Mouse (Mus musculus) heart, postnatal 0 days (tissue): ENCODE measurements around the gene Kidins220. TPM values are rescaled to one million over a fixed set of nuclear protein-coding genes. Genes with fewer than 3 reads are reported as not detected.
A peak's percentile ranks its signal among the peaks of the same experiment; 100 is the strongest.

Experiments used
- ATAC-seq: fragments of 200-750 bp; cut with Nextera tagmentation; 2 replicates; pipeline ENCODE4 v1.8.0; 2017; ENCODE audit warnings: low read depth, moderate number of reproducible peaks, moderate library complexity; ENCODE audit not compliant: insufficient read depth
- DNase-seq: peaks from one replicate; pipeline ENCODE4 v3.0.0-alpha.2; 2016; ENCODE audit warnings: low spot score
- H3K27ac ChIP-seq: fragments of 300-500 bp; sonication (generic); 2 replicates; pipeline ENCODE4 v1.5.1; 2014; ENCODE audit warnings: low read depth, mild to moderate bottlenecking
- H3K27me3 ChIP-seq: fragments of 300-500 bp; sonication (generic); 2 replicates; pipeline ENCODE4 v1.6.1; 2014; ENCODE audit warnings: low read length, mixed read lengths; ENCODE audit not compliant: control insufficient read depth, insufficient read depth
- H3K36me3 ChIP-seq: fragments of 300-500 bp; sonication (generic); replicated peaks from 2 replicates; pipeline ENCODE4 v1.6.1; 2014; ENCODE audit warnings: low read length, mixed read lengths; ENCODE audit not compliant: control insufficient read depth, insufficient read depth
- H3K4me1 ChIP-seq: fragments of 300-500 bp; sonication (generic); 2 replicates; pipeline ENCODE4 v1.6.1; 2014; ENCODE audit warnings: antibody characterized with exemption; ENCODE audit not compliant: control insufficient read depth, insufficient read depth
- H3K4me2 ChIP-seq: fragments of 300-500 bp; sonication (generic); 2 replicates; pipeline ENCODE4 v1.6.1; 2014; ENCODE audit warnings: low read depth, mild to moderate bottlenecking, low read length, moderate library complexity
- H3K4me3 ChIP-seq: fragments of 300-500 bp; sonication (generic); 2 replicates; pipeline ENCODE4 v1.5.1; 2014; ENCODE audit warnings: low read depth, low read length
- H3K9ac ChIP-seq: fragments of 300-500 bp; sonication (generic); replicated peaks from 2 replicates; pipeline ENCODE4 v1.6.1; 2014; ENCODE audit warnings: low read depth, low read length, mixed read lengths
- H3K9me3 ChIP-seq: fragments of 300-500 bp; sonication (generic); replicated peaks from 2 replicates; pipeline ENCODE4 v1.6.1; 2016; ENCODE audit warnings: low read length; ENCODE audit not compliant: control insufficient read depth
- CTCF ChIP-seq: IDR thresholded peaks from 2 replicates; pipeline ENCODE4 v1.5.1; 2016; ENCODE audit warnings: antibody characterized with exemption, control low read depth, low read depth
- EP300 ChIP-seq: IDR thresholded peaks from 2 replicates; pipeline ENCODE4 v1.6.1; 2016; ENCODE audit warnings: antibody characterized with exemption, low read depth
- WGBS: fragments of 180-500 bp; shearing (Covaris S2); extraction: QIAGEN DNeasy Blood & Tissue Kit; methylation state at CpG from one replicate; pipeline ENCODE4 v1.1.7; 2014; 5-methylcytosine and 5-hydroxymethylcytosine counted together
- polyA plus RNA-seq: library from polyadenylated mRNA; unstranded; fragments of >200 nt; fragmentation: Nextera tagmentation; extraction: Ambion mirVana; gene quantifications from 2 replicates; pipeline ENCODE4 v1.2.1, GENCODE M21; 2015
- total RNA-seq: library from RNA; depleted of rRNA; stranded (reverse); fragments of >200 nt; gene quantifications from 2 replicates; pipeline ENCODE4 v1.2.3, GENCODE M21; 2014; ENCODE audit warnings: low replicate concordance; rRNA removed

Kidins220 gene
- total RNA-seq: 61.3 and 64.3 TPM in 2 replicates
- 18.8 and 24.6 TPM in 2 replicates for polyA plus RNA-seq

DNA sequence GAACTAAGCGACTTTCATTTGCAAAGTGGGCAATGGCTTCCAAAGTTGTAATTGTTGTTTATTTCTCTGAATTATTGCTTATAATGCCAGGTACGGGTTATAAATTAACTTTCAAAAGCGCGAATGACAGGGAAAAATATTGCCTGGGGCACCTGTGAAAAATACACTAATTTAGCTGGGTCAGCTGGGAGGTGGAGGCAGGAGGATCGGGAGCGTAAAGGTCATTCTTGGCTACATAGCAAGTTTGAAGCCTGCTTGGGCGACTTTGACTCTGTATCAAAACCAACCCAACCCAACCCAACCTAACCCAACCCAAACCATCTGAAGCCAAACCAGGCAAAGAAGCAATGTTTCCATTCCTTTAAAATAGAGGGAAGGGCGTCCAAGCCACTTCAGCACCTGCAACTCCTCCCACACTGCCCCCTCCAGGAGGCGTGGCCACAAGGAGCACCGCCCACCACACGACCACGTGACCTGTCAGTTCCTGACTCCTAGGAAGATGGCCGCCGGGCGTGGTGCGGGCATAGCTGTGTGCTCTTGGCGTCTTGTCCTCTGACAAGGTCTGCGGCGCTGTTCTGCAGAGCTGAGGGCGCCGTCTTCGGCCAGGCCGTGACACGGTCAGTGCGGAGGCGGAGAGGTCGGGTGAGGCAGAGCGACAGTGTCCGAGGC is at the start of gene Kidins220:
Gene Kidins220, plus strand, starts transcription at position 480 of the 669 bp plus-strand sequence.
- ATAC-seq: peak; percentile 97
- H3K27me3 ChIP-seq: no peaks in the 10 kb centered on the region
- peak within 1 kb of the TSS; percentile 94 for H3K27ac ChIP-seq
- DNase-seq: peak; percentile 92
- peak within 1 kb of the TSS; percentile 74 for H3K9ac ChIP-seq
- TF ChIP-seq EP300 (no peak), CTCF (no peak)
- 0 out of 2 replicates have a peak, but pooled peaks cover 5% of the 10 kb centered on the region for H3K36me3 ChIP-seq
- WGBS: 14% methylated on average over 29 of the region's 29 CpGs
- H3K4me2 ChIP-seq: peak within 1 kb of the TSS; percentile 66
- H3K9me3 ChIP-seq: no peaks in the 10 kb centered on the region
- peaks cover 27% of the 10 kb centered on the region for H3K4me1 ChIP-seq
- H3K4me3 ChIP-seq: peak within 1 kb of the TSS; percentile 78

DNA sequence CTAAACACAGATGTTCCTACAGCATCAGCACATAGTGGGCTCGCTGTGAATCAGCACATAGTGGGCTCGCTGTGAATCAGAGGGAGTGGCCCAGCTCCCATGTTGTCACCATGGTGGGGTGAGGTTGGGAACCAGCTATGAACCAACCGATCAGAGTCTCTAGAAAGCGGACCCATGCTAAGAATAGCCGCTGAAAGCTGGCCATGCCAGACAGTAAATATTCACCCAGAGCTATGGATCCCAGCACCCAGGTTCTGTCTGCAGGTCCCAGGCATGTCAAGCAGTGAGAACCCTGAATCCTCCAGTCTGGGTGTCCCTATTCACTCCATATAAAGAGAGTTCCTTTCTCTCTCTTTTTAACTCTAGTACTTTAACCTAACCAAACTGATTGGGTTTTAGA is 49.4 kb upstream of the Kidins220 start:
- Histone ChIP-seq H3K27ac (0 out of 2 replicates have a peak overlapping the region, but pooled peaks have one; percentile 3), H3K9me3 (no peaks in the 10 kb centered on the region), H3K27me3 (no peaks in the 10 kb centered on the region), H3K36me3 (no peaks in the 10 kb centered on the region), H3K4me2 (no peak overlapping the region), H3K4me3 (no peak overlapping the region), H3K9ac (no peak overlapping the region), H3K4me1 (peaks cover 31% of the 10 kb centered on the region)
- WGBS: 47% methylated on average over 5 of the region's 5 CpGs
- no peak for TF ChIP-seq CTCF
- no peak for TF ChIP-seq EP300
- no peak for DNase-seq
- peak; percentile 57; the same call in 1 of the 2 replicates for ATAC-seq

DNA sequence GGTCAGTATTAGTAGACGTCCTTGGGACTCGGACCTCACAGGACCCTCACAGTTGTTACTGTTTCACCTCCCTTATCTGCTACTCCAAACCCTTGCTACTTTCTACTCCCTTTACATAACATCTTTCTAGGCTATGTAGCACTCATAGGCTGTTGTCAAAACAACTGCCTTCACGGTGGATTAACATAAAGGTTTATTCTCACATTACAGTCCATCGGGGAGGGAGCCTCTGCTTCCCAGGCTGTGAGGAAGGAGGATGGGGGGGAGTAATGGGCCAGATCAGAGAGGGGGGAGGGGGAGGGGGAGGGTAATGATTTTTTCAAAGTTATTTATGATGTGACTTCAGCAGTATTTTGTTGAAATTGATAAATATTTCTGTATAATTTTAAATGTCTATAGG is 49.0 kb upstream of the Kidins220 start:
- Histone ChIP-seq H3K27me3 (no peaks in the 10 kb centered on the region), H3K4me3 (no peak overlapping the region), H3K9ac (no peak overlapping the region), H3K4me1 (peaks cover 31% of the 10 kb centered on the region), H3K4me2 (no peak overlapping the region), H3K9me3 (no peaks in the 10 kb centered on the region), H3K36me3 (no peaks in the 10 kb centered on the region), H3K27ac (0 out of 2 replicates have a peak overlapping the region, but pooled peaks have one; percentile 3)
- ATAC-seq (no peak), DNase-seq (no peak)
- 44% methylated on average over 4 of the region's 4 CpGs for WGBS
- no peak for TF ChIP-seq CTCF
- no peak for TF ChIP-seq EP300

DNA sequence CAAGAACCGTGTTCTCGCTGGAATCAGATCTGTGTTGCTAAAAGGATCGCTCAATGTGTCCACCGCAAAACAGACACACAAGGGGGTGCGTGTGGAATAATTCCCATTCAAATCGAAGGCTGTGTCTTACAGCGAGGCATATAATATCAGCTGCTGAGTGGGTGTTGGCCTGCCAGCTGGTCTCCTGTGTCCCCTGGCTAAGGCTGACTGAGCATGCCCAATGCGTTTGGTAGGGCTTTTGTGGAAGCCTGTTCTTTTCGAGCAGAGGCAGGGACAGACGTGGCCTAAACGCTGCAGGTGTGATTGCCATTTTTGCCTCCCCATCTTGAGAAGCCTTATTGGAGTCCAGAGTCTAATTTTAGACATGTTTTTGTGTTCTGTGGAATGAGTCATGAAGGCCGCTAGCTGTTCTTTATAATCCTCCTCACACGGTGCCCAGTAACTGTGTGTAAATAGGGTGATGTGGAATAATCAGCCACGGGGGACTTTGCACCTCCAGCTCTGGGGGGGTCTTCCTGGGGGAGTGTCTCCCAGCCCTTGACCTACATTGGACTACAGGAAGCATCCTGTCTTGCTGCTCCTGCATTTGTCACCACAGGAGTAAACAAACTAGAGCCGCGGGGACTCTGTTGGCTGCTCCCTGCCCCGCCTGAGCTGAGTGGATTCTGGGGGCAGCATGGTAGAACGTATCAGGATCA is 46.5 kb upstream of the Kidins220 start:
- no peak overlapping the region for H3K4me3 ChIP-seq
- DNase-seq (peak; percentile 30), ATAC-seq (no peak)
- TF ChIP-seq CTCF (no peak), EP300 (no peak)
- H3K27me3 ChIP-seq: no peaks in the 10 kb centered on the region
- WGBS: 51% methylated on average over 18 of the region's 18 CpGs
- H3K4me2 ChIP-seq: no peak overlapping the region
- peaks cover 30% of the 10 kb centered on the region for H3K4me1 ChIP-seq
- peak overlapping the region; percentile 61 for H3K27ac ChIP-seq
- H3K9ac ChIP-seq: no peak overlapping the region
- H3K9me3 ChIP-seq: no peaks in the 10 kb centered on the region
- no peaks in the 10 kb centered on the region for H3K36me3 ChIP-seq

DNA sequence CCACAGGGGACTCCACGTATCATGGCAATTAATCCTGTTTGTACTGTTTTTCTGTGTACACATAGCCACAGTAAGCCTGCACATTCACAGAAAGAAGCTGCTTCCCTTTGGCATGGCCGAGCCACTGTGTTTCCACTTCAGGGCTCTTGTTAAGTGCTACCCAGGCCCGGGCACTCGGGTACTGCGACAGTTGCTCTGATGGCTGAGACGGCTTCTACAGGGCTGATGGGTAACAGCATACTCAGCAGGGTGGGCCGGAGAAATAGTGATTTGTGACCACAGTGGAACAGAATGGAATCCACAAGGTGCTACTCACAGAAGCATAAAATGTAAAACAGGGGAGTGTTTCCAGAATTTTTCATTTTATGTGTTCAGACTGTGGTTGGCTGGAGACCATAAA is 45.7 kb upstream of the Kidins220 start:
- Histone ChIP-seq H3K4me3 (no peak overlapping the region), H3K9me3 (no peaks in the 10 kb centered on the region), H3K27me3 (no peaks in the 10 kb centered on the region), H3K4me2 (no peak overlapping the region), H3K36me3 (no peaks in the 10 kb centered on the region), H3K4me1 (peaks cover 30% of the 10 kb centered on the region), H3K9ac (no peak overlapping the region), H3K27ac (peak overlapping the region; percentile 61)
- DNase-seq: no peak
- ATAC-seq: no peak
- TF ChIP-seq CTCF (no peak), EP300 (no peak)
- WGBS: 70% methylated on average over 7 of the region's 7 CpGs
